Mouse (Mus musculus) erythroblast, embryonic 14.5 days (primary cell): Measurements from ENCODE around the gene Nmt1.

Source experiments
- GATA1 ChIP-seq: IDR thresholded peaks from 2 replicates; pipeline ENCODE4 v1.6.1; 2012; ENCODE audit warnings: low read length, inconsistent platforms, mixed read lengths
- TAL1 ChIP-seq: IDR thresholded peaks from 3 replicates; pipeline ENCODE4 v1.6.1; 2012; ENCODE audit warnings: low read length, inconsistent platforms, mixed read lengths

- TF ChIP-seq GATA1 (no peak), TAL1 (no peak)
Measured at GRCm38 (mm10) chr11:102984086-102984485, 43.9 kb upstream of the Nmt1 start.
